Mouse (Mus musculus): ENCODE measurements at regions not wholly inside any gene's neighbourhood (a gene's known extent, or its start where the extent isn't known, plus 50 kb on each side); places are given as distances from the start of the nearest gene placed in this dataset.

GRCm38 (mm10) chr4:68648311-68648710, 305.9 kb downstream of the Brinp1 start:
- DNase-seq: no peak

- DNase-seq: no peak
Observed at GRCm38 (mm10) chr4:68633299-68633698, 320.9 kb downstream of the Brinp1 start.

GRCm38 (mm10) chr4:68624025-68624342, 330.2 kb downstream of the Brinp1 start:
- DNase-seq: no peak

GRCm38 (mm10) chr4:68623125-68624024, 330.8 kb downstream of the Brinp1 start:
- no peak for DNase-seq

- DNase-seq: no peak
Observed at GRCm38 (mm10) chr4:68620585-68620984, 333.6 kb downstream of the Brinp1 start.

- no peak for DNase-seq
Observed at GRCm38 (mm10) chr4:68615706-68616397, 338.3 kb downstream of the Brinp1 start.

- DNase-seq: no peak
Observed at GRCm38 (mm10) chr4:68612263-68613012, 341.8 kb downstream of the Brinp1 start.

- no peak for DNase-seq
Observed at GRCm38 (mm10) chr4:68595256-68595655, 358.9 kb downstream of the Brinp1 start.

- no peak for DNase-seq
Observed at GRCm38 (mm10) chr4:68575375-68575774, 378.8 kb downstream of the Brinp1 start.

GRCm38 (mm10) chr4:68574610-68575167, 379.5 kb downstream of the Brinp1 start:
- DNase-seq: peak; percentile 58 to 59

GRCm38 (mm10) chr4:68573333-68573732, 380.9 kb downstream of the Brinp1 start:
- no peak for DNase-seq

GRCm38 (mm10) chr4:68572521-68572920, 381.7 kb downstream of the Brinp1 start:
- DNase-seq: no peak

- no peak for DNase-seq
Observed at GRCm38 (mm10) chr4:68536254-68536653, 417.9 kb downstream of the Brinp1 start.

- no peak for DNase-seq
Observed at GRCm38 (mm10) chr4:68535815-68536214, 418.4 kb downstream of the Brinp1 start.

- DNase-seq: no peak
Observed at GRCm38 (mm10) chr4:68532056-68532455, 422.1 kb downstream of the Brinp1 start.

- no peak for DNase-seq
Observed at GRCm38 (mm10) chr4:68487993-68488392, 466.2 kb downstream of the Brinp1 start.

- no peak for DNase-seq
Observed at GRCm38 (mm10) chr4:68486876-68487275, 467.3 kb downstream of the Brinp1 start.

GRCm38 (mm10) chr4:68461783-68462182, 492.4 kb downstream of the Brinp1 start:
- DNase-seq: peak; percentile 18 to 21

- DNase-seq: no peak
Observed at GRCm38 (mm10) chr4:68416046-68416445, 538.2 kb downstream of the Brinp1 start.

GRCm38 (mm10) chr4:68410785-68411184, 543.4 kb downstream of the Brinp1 start:
- no peak for DNase-seq

- DNase-seq: peak in 1 of 2 experiments; percentile 4
Observed at GRCm38 (mm10) chr4:68404364-68404763, 549.8 kb downstream of the Brinp1 start.

GRCm38 (mm10) chr4:68387097-68387496, 567.1 kb downstream of the Brinp1 start:
- peak; percentile 3 to 8 for DNase-seq

- DNase-seq: no peak
Observed at GRCm38 (mm10) chr4:68382007-68382406, 572.2 kb downstream of the Brinp1 start.

All from layer of hippocampus, postnatal 36 days (tissue).